Mouse (Mus musculus) G1E (cell line): Measurements from ENCODE around the gene Chchd5. TPM values are rescaled to one million over a fixed set of nuclear protein-coding genes. Genes with fewer than 3 reads are reported as not detected.

Experiments used
- ATAC-seq: 2 replicates; pipeline ENCODE4 v1.8.0; 2016; ENCODE audit warnings: mild to moderate bottlenecking; ENCODE audit not compliant: insufficient number of reproducible peaks, poor library complexity, low FRiP score, severe bottlenecking; ENCODE audit errors: extremely low read depth
- DNase-seq: peaks from one replicate; pipeline ENCODE4 v3.0.0; 2012; ENCODE audit warnings: low spot score
- H3K27me3 ChIP-seq: 2 replicates; pipeline ENCODE4 v1.6.1; 2012; ENCODE audit warnings: mild to moderate bottlenecking, low read length, inconsistent platforms; ENCODE audit not compliant: insufficient read depth
- H3K36me3 ChIP-seq: replicated peaks from 2 replicates; pipeline ENCODE3; 2012; ENCODE audit warnings: mild to moderate bottlenecking, inconsistent platforms
- H3K4me1 ChIP-seq: 2 replicates; pipeline ENCODE4 v1.6.1; 2012; ENCODE audit warnings: low read depth, low read length, inconsistent platforms, mixed read lengths; ENCODE audit not compliant: insufficient read depth
- H3K4me3 ChIP-seq: 2 replicates; pipeline ENCODE4 v1.5.1; 2012; ENCODE audit warnings: low read depth, mild to moderate bottlenecking, inconsistent platforms, low read length, moderate library complexity, mixed read lengths
- H3K9me3 ChIP-seq: replicated peaks from 2 replicates; pipeline ENCODE4 v1.6.1; 2012; ENCODE audit warnings: inconsistent platforms
- CTCF ChIP-seq: IDR thresholded peaks from 2 replicates; pipeline ENCODE4 v1.5.1; 2012; ENCODE audit warnings: low read depth, low read length, inconsistent platforms, mixed read lengths
- GATA1 ChIP-seq: IDR thresholded peaks from 2 replicates; pipeline ENCODE4 v1.6.1; 2012; ENCODE audit warnings: borderline replicate concordance, low read length, inconsistent platforms, mixed read lengths
- GATA2 ChIP-seq: IDR thresholded peaks from 2 replicates; pipeline ENCODE4 v1.6.1; 2012; ENCODE audit warnings: low read depth, low read length, inconsistent platforms, borderline replicate concordance
- POLR2AphosphoS5 ChIP-seq: IDR thresholded peaks from 2 replicates; pipeline ENCODE4 v1.6.1; 2012; ENCODE audit warnings: low read depth, low read length, inconsistent platforms; ENCODE audit not compliant: insufficient replicate concordance
- TAL1 ChIP-seq: conservative IDR thresholded peaks from 2 replicates; pipeline ENCODE4 v1.6.1; 2012; ENCODE audit warnings: low read depth, low read length, inconsistent platforms, mixed read lengths
- polyA plus RNA-seq: library from polyadenylated mRNA; stranded (reverse); fragments of >175 nt; gene quantifications from 2 replicates; pipeline ENCODE4 v1.2.3, GENCODE M21; 2012
- total RNA-seq, 2 experiments: library from RNA; stranded (forward) in 1 of 2; stranded (reverse) in 1 of 2; fragments of 200-1000 nt in 1 of 2; fragments of >200 nt in 1 of 2; fragmentation: Nextera tagmentation in 1 of 2; gene quantifications; 2 replicates each; pipeline ENCODE4 v1.2.3; 2014 to 2017

Gene Chchd5
- total and polyA plus RNA-seq, 3 experiments, result 33.9 to 65.3 (median 63.3) TPM

- no peak for DNase-seq
These were observed 50.7 kb downstream of the Chchd5 start for GRCm38 (mm10) chr2:129179946-129180853.

GRCm38 (mm10) chr2:129181509-129181908, 52.0 kb downstream of the Chchd5 start:
- Histone ChIP-seq H3K27me3 (peaks cover 10% of the 10 kb centered on the region; the same call in 1 of the 2 replicates), H3K9me3 (no peaks in the 10 kb centered on the region), H3K4me1 (peaks cover 31% of the 10 kb centered on the region), H3K36me3 (no peaks in the 10 kb centered on the region), H3K4me3 (no peak overlapping the region)
- TF ChIP-seq POLR2AphosphoS5 (no peak), TAL1 (no peak), GATA2 (no peak), CTCF (peak; percentile 25; the same call in 1 of the 2 replicates), GATA1 (no peak)
- ATAC-seq (no peak), DNase-seq (no peak)

More at GRCm38 (mm10) chr2:129179946-129180853, 50.7 kb downstream of the Chchd5 start:
- TF ChIP-seq POLR2AphosphoS5, result no peak
- no peak for TF ChIP-seq CTCF
- no peak for TF ChIP-seq TAL1
- TF ChIP-seq GATA2, result no peak
- no peak for TF ChIP-seq GATA1
- ATAC-seq, result no peak
- Histone ChIP-seq H3K27me3 (peaks cover 10% of the 10 kb centered on the region; the same call in 1 of the 2 replicates), H3K36me3 (no peaks in the 10 kb centered on the region), H3K9me3 (no peaks in the 10 kb centered on the region), H3K4me1 (peaks cover 30% of the 10 kb centered on the region), H3K4me3 (no peak overlapping the region)

- Histone ChIP-seq H3K36me3 (no peaks in the 10 kb centered on the region), H3K4me3 (no peak overlapping the region), H3K27me3 (peaks cover 10% of the 10 kb centered on the region; the same call in 1 of the 2 replicates), H3K4me1 (peaks cover 31% of the 10 kb centered on the region), H3K9me3 (no peaks in the 10 kb centered on the region)
- no peak for DNase-seq
- ATAC-seq, result no peak
- no peak for TF ChIP-seq CTCF
- no peak for TF ChIP-seq GATA1
- TF ChIP-seq GATA2, result no peak
- TF ChIP-seq POLR2AphosphoS5, result no peak
- TF ChIP-seq TAL1, result no peak
These were observed 52.9 kb downstream of the Chchd5 start for GRCm38 (mm10) chr2:129182412-129182811.

DNA sequence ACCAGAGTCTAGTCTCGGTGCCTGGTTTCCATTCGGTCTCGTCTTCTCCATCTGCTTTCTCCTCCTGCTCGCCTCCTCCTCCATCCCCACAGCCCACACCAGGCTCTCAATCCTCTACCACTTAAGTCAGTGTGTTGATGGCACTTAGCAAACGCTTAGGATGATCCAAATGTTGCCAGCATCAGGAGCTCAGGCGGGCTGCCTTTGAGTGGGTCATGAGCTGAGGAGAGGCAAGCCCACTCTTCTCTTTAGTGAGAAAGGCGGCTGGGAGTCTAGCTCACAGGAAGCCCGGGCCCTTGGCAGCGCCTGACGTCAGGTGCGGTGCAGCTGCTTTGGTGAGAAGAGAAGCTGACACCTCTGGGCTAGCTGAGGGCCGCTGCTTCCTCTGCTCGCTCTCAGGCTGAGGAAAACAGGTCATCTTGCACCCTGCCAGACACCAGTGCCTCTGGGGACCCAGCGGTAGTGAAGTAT, 54.1 kb downstream of the Chchd5 start:
- DNase-seq, result no peak
- Histone ChIP-seq H3K4me3 (no peak overlapping the region), H3K36me3 (no peaks in the 10 kb centered on the region), H3K27me3 (peaks cover 5% of the 10 kb centered on the region; the same call in 1 of the 2 replicates), H3K9me3 (no peaks in the 10 kb centered on the region), H3K4me1 (peaks cover 28% of the 10 kb centered on the region)
- TF ChIP-seq GATA2 (no peak), TAL1 (no peak), CTCF (no peak), POLR2AphosphoS5 (no peak), GATA1 (no peak)
- no peak for ATAC-seq

Other genes with a start within 250 kb of the Chchd5 start
- gene Zc3h8, start 185.6 kb upstream of the Chchd5 start, total RNA-seq (2014; fragmentation: Nextera tagmentation), result 6.1 and 6.8 TPM in 2 replicates
- 8.6 and 9.5 TPM in 2 replicates for gene Zc3h8, start 185.6 kb upstream of the Chchd5 start, total RNA-seq (2017)
- gene Zc3h8, start 185.6 kb upstream of the Chchd5 start, polyA plus RNA-seq, result 0.55 and 1.1 TPM in 2 replicates
- gene Zc3h6, start 162.3 kb upstream of the Chchd5 start, total RNA-seq (2014; fragmentation: Nextera tagmentation), result 8.0 and 9.6 TPM in 2 replicates
- 1.9 TPM in 2 replicates for gene Zc3h6, start 162.3 kb upstream of the Chchd5 start, total RNA-seq (2017)
- 2.1 and 2.2 TPM in 2 replicates for gene Zc3h6, start 162.3 kb upstream of the Chchd5 start, polyA plus RNA-seq
- gene Gm10762, start 162.0 kb upstream of the Chchd5 start, total RNA-seq (2014; fragmentation: Nextera tagmentation), result 4.2 and 6.8 TPM in 2 replicates
- 3.3 and 4.3 TPM in 2 replicates for gene Gm10762, start 162.0 kb upstream of the Chchd5 start, total RNA-seq (2017)
- gene Gm10762, start 162.0 kb upstream of the Chchd5 start, polyA plus RNA-seq, result 6.7 and 7.4 TPM in 2 replicates
- not detected in 2 replicates for gene Vinac1, start 81.5 kb upstream of the Chchd5 start, total RNA-seq (2014; fragmentation: Nextera tagmentation)
- 0.06 and 0.11 TPM in 2 replicates for gene Vinac1, start 81.5 kb upstream of the Chchd5 start, total RNA-seq (2017)
- gene Vinac1, start 81.5 kb upstream of the Chchd5 start, polyA plus RNA-seq, result not detected in 2 replicates
- not detected in 2 replicates for gene Ttl, start 63.8 kb upstream of the Chchd5 start, total RNA-seq (2014; fragmentation: Nextera tagmentation)
- gene Ttl, start 63.8 kb upstream of the Chchd5 start, total RNA-seq (2017), result 0.11 TPM in 1 of 2 replicates, not detected in the other
- not detected in 2 replicates for gene Ttl, start 63.8 kb upstream of the Chchd5 start, polyA plus RNA-seq
- gene Polr1b, start 28.7 kb upstream of the Chchd5 start, total RNA-seq (2014; fragmentation: Nextera tagmentation), result 29.3 and 40.5 TPM in 2 replicates
- 40.0 and 42.6 TPM in 2 replicates for gene Polr1b, start 28.7 kb upstream of the Chchd5 start, total RNA-seq (2017)
- 22.5 and 25.3 TPM in 2 replicates for gene Polr1b, start 28.7 kb upstream of the Chchd5 start, polyA plus RNA-seq
- gene Slc20a1, start 69.1 kb downstream of the Chchd5 start, total RNA-seq (2014; fragmentation: Nextera tagmentation), result 38.5 and 47.7 TPM in 2 replicates
- 71.8 and 88.4 TPM in 2 replicates for gene Slc20a1, start 69.1 kb downstream of the Chchd5 start, total RNA-seq (2017)
- 27.8 and 31.6 TPM in 2 replicates for gene Slc20a1, start 69.1 kb downstream of the Chchd5 start, polyA plus RNA-seq
- 166 and 180 TPM in 2 replicates for gene Ckap2l, start 167.5 kb downstream of the Chchd5 start, total RNA-seq (2014; fragmentation: Nextera tagmentation)
- 50.8 and 60.2 TPM in 2 replicates for gene Ckap2l, start 167.5 kb downstream of the Chchd5 start, total RNA-seq (2017)
- gene Ckap2l, start 167.5 kb downstream of the Chchd5 start, polyA plus RNA-seq, result 36.5 and 40.5 TPM in 2 replicates
- gene Il1a, start 180.3 kb downstream of the Chchd5 start, total RNA-seq (2014; fragmentation: Nextera tagmentation), result not detected in 2 replicates
- 0.17 and 0.22 TPM in 2 replicates for gene Il1a, start 180.3 kb downstream of the Chchd5 start, total RNA-seq (2017)
- not detected in 2 replicates for gene Il1a, start 180.3 kb downstream of the Chchd5 start, polyA plus RNA-seq
- gene Il1b, start 241.4 kb downstream of the Chchd5 start, total RNA-seq (2014; fragmentation: Nextera tagmentation), result 56.0 and 82.2 TPM in 2 replicates
- gene Il1b, start 241.4 kb downstream of the Chchd5 start, total RNA-seq (2017), result 11.2 and 12.2 TPM in 2 replicates
- 0.18 and 0.26 TPM in 2 replicates for gene Il1b, start 241.4 kb downstream of the Chchd5 start, polyA plus RNA-seq